Mouse (Mus musculus): ENCODE results near the gene Nrcam. TPM values are rescaled to one million over a fixed set of nuclear protein-coding genes. Genes with fewer than 3 reads are reported as not detected.
"Not testable (repeated sequence)": the region's sequence is repeated elsewhere in the genome, so short reads cannot be mapped to it uniquely, and the experiment has no call there.

Gene Nrcam
- polyA plus RNA-seq (2015; fragmentation: Nextera tagmentation; extraction: Ambion mirVana): 5.1 and 6.0 TPM in 2 replicates

DNA sequence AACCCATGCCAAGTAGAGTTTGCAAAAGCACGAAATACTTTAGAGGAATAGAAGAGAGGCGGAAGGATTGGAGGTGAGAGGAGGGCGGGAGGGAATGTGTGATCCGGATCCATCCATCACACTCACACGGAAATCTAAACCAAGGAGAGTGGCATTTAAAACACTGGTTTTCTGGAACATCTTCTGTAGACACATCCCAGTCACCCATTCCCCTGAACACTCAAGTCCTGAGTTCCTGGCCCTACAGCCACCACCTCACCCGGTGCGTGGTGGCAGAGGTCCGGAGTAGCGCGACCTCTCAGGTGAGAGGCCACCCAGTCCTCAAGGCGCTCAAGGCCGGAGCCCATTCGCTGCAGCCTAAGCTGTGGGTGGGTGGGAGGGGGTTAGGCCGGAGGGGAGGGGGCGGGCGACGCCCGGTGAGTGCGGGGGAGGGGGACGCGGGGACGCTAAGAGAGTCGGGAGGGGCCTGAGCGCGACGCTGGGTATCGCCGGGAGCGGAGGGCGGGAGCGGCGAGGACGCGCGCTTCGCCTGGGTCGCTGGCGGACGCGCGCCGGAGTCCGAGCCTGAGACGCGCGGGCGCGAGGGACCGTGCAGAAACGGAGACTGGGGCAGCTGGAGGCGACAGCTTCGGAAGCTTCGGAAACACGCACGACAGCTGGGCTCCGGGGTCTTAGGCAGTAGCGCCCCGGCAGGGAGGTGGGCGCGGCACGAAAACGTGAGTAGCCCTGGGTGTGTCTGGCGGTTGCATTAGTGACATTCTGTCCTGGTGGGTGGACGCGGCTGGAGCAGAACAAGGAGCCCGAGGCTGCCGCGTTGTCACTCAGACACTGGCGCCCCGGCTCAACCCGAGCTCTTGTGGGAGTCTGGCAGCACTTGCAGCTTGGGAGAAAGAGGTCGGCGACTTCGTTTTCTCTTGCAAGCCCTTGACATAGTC, at the start of gene Nrcam:
Nrcam (plus strand) TSS at position 505 of the 935 bp plus-strand sequence.
- WGBS: 3% methylated on average over 71 of the region's 74 CpGs
- H3K4me1 ChIP-seq (replicated peaks; ENCODE audit: insufficient read depth, low read length): no peaks in the 10 kb centered on the region
- no peaks in the 10 kb centered on the region for H3K36me3 ChIP-seq (ENCODE audit: insufficient read depth, low read length)
- no peaks in the 10 kb centered on the region for H3K9me3 ChIP-seq (replicated peaks; ENCODE audit: low read length)
- no peak within 1 kb of the TSS for H3K27ac ChIP-seq
- DNase-seq (ENCODE audit: low spot score) (peak; percentile 50), ATAC-seq (replicated peaks; ENCODE audit: low FRiP score, low read depth) (peak; percentile 69)
- peak within 1 kb of the TSS; percentile 98 for H3K4me2 ChIP-seq (ENCODE audit: low read length)
- peak within 1 kb of the TSS; percentile 65 for H3K4me3 ChIP-seq (replicated peaks; ENCODE audit: low read depth, low read length)
- H3K27me3 ChIP-seq (ENCODE audit: insufficient read depth, low read length): no peaks in the 10 kb centered on the region
- peak within 1 kb of the TSS; percentile 50 for H3K9ac ChIP-seq (ENCODE audit: low read depth, low read length)
- no peak for TF ChIP-seq CTCF (IDR thresholded peaks at IDR 0.05; ENCODE audit: low read depth)

DNA sequence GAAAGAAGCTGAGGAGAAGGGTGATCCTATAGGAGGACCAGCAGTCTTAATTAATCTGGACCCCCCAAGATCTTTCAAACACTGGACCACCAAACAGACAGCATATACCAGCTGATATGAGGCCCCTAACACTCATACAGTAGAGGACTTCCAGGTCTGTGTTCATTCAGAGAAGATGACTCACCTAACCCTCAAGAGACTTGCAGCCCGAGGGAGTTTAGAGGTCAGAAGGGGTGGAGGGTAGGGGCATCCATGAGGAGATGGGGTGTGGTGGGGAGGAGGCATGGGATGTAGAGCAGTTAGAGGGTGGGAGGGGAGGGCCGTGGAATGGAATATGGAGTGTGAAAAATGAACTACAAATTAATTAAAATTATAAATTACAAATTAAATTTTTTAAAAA, 48.5 kb upstream of the Nrcam start:
- H3K27ac ChIP-seq; H3K4me1 ChIP-seq (replicated peaks; ENCODE audit: insufficient read depth, low read length); DNase-seq (ENCODE audit: low spot score); H3K4me3 ChIP-seq (replicated peaks; ENCODE audit: low read depth, low read length); H3K9ac ChIP-seq (ENCODE audit: low read depth, low read length); H3K9me3 ChIP-seq (replicated peaks; ENCODE audit: low read length); H3K4me2 ChIP-seq (ENCODE audit: low read length); H3K27me3 ChIP-seq (ENCODE audit: insufficient read depth, low read length); H3K36me3 ChIP-seq (ENCODE audit: insufficient read depth, low read length); ATAC-seq (replicated peaks; ENCODE audit: low FRiP score, low read depth): not testable (repeated sequence)
- 68% methylated on average over 2 of the region's 2 CpGs for WGBS

DNA sequence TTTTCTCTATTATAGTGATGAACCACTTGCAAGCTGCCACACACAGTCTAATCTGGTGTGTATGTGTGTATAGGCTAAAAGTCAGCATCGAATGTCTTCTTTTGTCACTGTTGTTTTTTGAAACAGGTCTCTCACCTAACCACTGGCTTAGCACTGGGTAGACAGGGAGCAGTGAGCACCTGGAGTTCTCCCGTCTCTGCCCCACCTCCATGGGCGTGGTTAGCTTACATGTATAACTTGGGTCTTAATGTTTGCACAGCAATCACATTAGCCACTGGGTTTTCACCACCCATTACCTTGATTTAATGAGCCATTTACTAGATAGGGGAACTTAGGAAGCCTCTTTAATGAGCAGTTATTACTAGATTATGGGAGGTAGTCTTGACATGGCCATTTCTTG, 47.2 kb upstream of the Nrcam start:
- Histone ChIP-seq H3K36me3 (ENCODE audit: insufficient read depth, low read length) (no peaks in the 10 kb centered on the region), H3K9me3 (replicated peaks; ENCODE audit: low read length) (no peaks in the 10 kb centered on the region), H3K4me3 (replicated peaks; ENCODE audit: low read depth, low read length) (no peak overlapping the region), H3K27ac (no peak overlapping the region), H3K4me1 (replicated peaks; ENCODE audit: insufficient read depth, low read length) (no peaks in the 10 kb centered on the region), H3K4me2 (ENCODE audit: low read length) (no peak overlapping the region), H3K9ac (ENCODE audit: low read depth, low read length) (no peak overlapping the region), H3K27me3 (ENCODE audit: insufficient read depth, low read length) (no peaks in the 10 kb centered on the region)
- DNase-seq (ENCODE audit: low spot score) (no peak), ATAC-seq (replicated peaks; ENCODE audit: low FRiP score, low read depth) (no peak)
- no peak for TF ChIP-seq CTCF (IDR thresholded peaks at IDR 0.05; ENCODE audit: low read depth)
- WGBS: 80% methylated on average over 3 of the region's 3 CpGs

DNA sequence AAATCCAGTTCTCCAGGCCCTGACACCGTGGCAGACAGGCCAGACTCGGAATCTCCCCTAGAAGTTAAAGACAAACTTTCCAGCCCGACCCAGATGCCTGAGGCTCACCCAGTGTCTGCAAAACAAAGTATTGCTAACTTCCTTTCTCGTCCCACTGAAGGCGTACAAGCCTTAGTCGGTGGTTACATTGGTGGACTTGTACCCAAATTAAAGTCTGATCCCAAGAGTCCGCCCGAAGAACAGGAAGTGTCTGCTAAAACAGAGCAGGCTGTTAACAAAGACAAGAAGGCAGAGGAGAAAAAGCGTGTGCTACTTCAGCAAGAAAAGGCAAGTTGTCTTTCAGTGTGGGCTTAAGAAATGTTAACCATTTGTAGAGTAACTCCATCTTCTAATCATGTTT, 45.3 kb upstream of the Nrcam start:
- no peaks in the 10 kb centered on the region for H3K9me3 ChIP-seq (replicated peaks; ENCODE audit: low read length)
- H3K27ac ChIP-seq: no peak overlapping the region
- no peak overlapping the region for H3K9ac ChIP-seq (ENCODE audit: low read depth, low read length)
- ATAC-seq (replicated peaks; ENCODE audit: low FRiP score, low read depth) (no peak), DNase-seq (ENCODE audit: low spot score) (no peak)
- no peak overlapping the region for H3K4me3 ChIP-seq (replicated peaks; ENCODE audit: low read depth, low read length)
- no peaks in the 10 kb centered on the region for H3K27me3 ChIP-seq (ENCODE audit: insufficient read depth, low read length)
- no peak for TF ChIP-seq CTCF (IDR thresholded peaks at IDR 0.05; ENCODE audit: low read depth)
- H3K36me3 ChIP-seq (ENCODE audit: insufficient read depth, low read length): no peaks in the 10 kb centered on the region
- no peaks in the 10 kb centered on the region for H3K4me1 ChIP-seq (replicated peaks; ENCODE audit: insufficient read depth, low read length)
- 69% methylated on average over 9 of the region's 9 CpGs for WGBS
- no peak overlapping the region for H3K4me2 ChIP-seq (ENCODE audit: low read length)

DNA sequence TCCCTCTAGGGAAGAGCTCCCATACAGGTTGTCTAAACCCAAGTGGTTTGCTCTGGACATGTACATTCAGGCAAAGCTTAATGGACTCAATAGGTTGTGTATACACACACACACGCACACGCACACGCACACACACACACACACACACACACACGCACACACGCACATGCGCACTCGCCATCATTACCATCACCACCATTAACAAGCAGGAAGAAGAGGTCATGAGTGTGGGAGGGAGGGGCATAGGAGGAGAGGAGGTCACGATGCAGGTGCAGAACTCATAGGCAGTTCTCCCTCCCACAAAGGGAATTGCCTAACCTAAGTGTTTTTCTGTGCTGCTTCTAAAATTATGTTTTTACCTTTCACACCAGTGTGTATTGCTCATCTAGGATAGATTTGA, 41.7 kb upstream of the Nrcam start:
- Histone ChIP-seq H3K4me2 (ENCODE audit: low read length) (no peak overlapping the region), H3K4me3 (replicated peaks; ENCODE audit: low read depth, low read length) (no peak overlapping the region), H3K4me1 (replicated peaks; ENCODE audit: insufficient read depth, low read length) (no peaks in the 10 kb centered on the region), H3K27ac (no peak overlapping the region), H3K9ac (ENCODE audit: low read depth, low read length) (no peak overlapping the region), H3K9me3 (replicated peaks; ENCODE audit: low read length) (no peaks in the 10 kb centered on the region), H3K36me3 (ENCODE audit: insufficient read depth, low read length) (0 out of 2 replicates have a peak, but pooled peaks cover 6% of the 10 kb centered on the region), H3K27me3 (ENCODE audit: insufficient read depth, low read length) (no peaks in the 10 kb centered on the region)
- DNase-seq (ENCODE audit: low spot score) (no peak), ATAC-seq (replicated peaks; ENCODE audit: low FRiP score, low read depth) (no peak)
- WGBS: 95% methylated on average over 8 of the region's 8 CpGs
- TF ChIP-seq CTCF (IDR thresholded peaks at IDR 0.05; ENCODE audit: low read depth): no peak

DNA sequence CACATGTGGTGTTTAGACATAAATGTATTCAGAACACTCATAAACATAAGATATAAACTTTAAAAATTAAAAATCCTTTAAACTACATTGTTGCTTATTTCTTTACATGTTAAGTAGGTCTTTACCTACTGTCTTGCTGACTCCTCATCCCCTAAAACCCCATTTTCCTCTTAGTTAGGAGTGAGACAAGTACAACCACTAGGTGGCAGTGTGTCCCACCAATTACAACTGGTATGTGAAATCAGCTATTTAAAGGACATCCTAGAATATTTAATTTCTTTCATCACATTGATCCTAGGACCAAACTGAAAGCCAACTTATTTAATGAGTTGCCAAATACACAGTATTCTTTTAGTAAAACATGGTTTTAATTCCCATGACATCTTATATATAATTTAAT, 36.4 kb upstream of the Nrcam start:
- peak; percentile 82 for DNase-seq (ENCODE audit: low spot score)
- no peak for ATAC-seq (replicated peaks; ENCODE audit: low FRiP score, low read depth)
- H3K27me3 ChIP-seq (ENCODE audit: insufficient read depth, low read length): no peaks in the 10 kb centered on the region

More for the DNA sequence above, 36.4 kb upstream of the Nrcam start:
- H3K4me3 ChIP-seq (replicated peaks; ENCODE audit: low read depth, low read length): no peak overlapping the region
- no peak overlapping the region for H3K4me2 ChIP-seq (ENCODE audit: low read length)
- no peaks in the 10 kb centered on the region for H3K9me3 ChIP-seq (replicated peaks; ENCODE audit: low read length)
- no peaks in the 10 kb centered on the region for H3K4me1 ChIP-seq (replicated peaks; ENCODE audit: insufficient read depth, low read length)
- H3K9ac ChIP-seq (ENCODE audit: low read depth, low read length): no peak overlapping the region
- 0 out of 2 replicates have a peak, but pooled peaks cover 6% of the 10 kb centered on the region for H3K36me3 ChIP-seq (ENCODE audit: insufficient read depth, low read length)
- H3K27ac ChIP-seq: no peak overlapping the region
- TF ChIP-seq CTCF (IDR thresholded peaks at IDR 0.05; ENCODE audit: low read depth): peak; percentile 87
